Mouse (Mus musculus) gastrocnemius, adult 8-10 months (tissue): ENCODE measurements at regions not wholly inside any gene's neighbourhood (a gene's known extent, or its start where the extent isn't known, plus 50 kb on each side); places are given as distances from the start of the nearest gene placed in this dataset.

Source experiments
- DNase-seq, 2 experiments: peaks; one replicate each; pipeline ENCODE4 v3.0.0; 2022; ENCODE audit warnings: low spot score in 2 of 2

- no peak for DNase-seq
Observed at GRCm38 (mm10) chr10:9173509-9173908, 287.6 kb upstream of the Sash1 start.

GRCm38 (mm10) chr10:9168725-9169124 lies 282.9 kb upstream of the Sash1 start:
- DNase-seq, result no peak

GRCm38 (mm10) chr10:9166017-9166416 lies 280.1 kb upstream of the Sash1 start:
- no peak for DNase-seq

- no peak for DNase-seq
Observed at GRCm38 (mm10) chr10:9165598-9165997, 279.7 kb upstream of the Sash1 start.

- DNase-seq, result no peak
Observed at GRCm38 (mm10) chr10:9164333-9164732, 278.5 kb upstream of the Sash1 start.

GRCm38 (mm10) chr10:9161597-9161996 lies 275.7 kb upstream of the Sash1 start:
- no peak for DNase-seq

GRCm38 (mm10) chr10:9157299-9158215 lies 271.7 kb upstream of the Sash1 start:
- no peak for DNase-seq

- no peak for DNase-seq
Observed at GRCm38 (mm10) chr10:9136099-9136498, 250.2 kb upstream of the Sash1 start.

GRCm38 (mm10) chr10:9134293-9135021 lies 248.6 kb upstream of the Sash1 start:
- no peak for DNase-seq

GRCm38 (mm10) chr10:9130061-9130460 lies 244.2 kb upstream of the Sash1 start:
- DNase-seq, result no peak

- DNase-seq, result no peak
Observed at GRCm38 (mm10) chr10:9119249-9119648, 233.4 kb upstream of the Sash1 start.

GRCm38 (mm10) chr10:9117648-9118551 lies 232.0 kb upstream of the Sash1 start:
- DNase-seq, result no peak

- DNase-seq, result no peak
Observed at GRCm38 (mm10) chr10:9117134-9117533, 231.3 kb upstream of the Sash1 start.

GRCm38 (mm10) chr10:9113706-9114105 lies 227.8 kb upstream of the Sash1 start:
- no peak for DNase-seq

GRCm38 (mm10) chr10:9111051-9111450 lies 225.2 kb upstream of the Sash1 start:
- no peak for DNase-seq

- DNase-seq, result no peak
Observed at GRCm38 (mm10) chr10:9096207-9096606, 210.3 kb upstream of the Sash1 start.

GRCm38 (mm10) chr10:9095163-9095562 lies 209.3 kb upstream of the Sash1 start:
- no peak for DNase-seq

- DNase-seq, result no peak
Observed at GRCm38 (mm10) chr10:9092237-9092885, 206.5 kb upstream of the Sash1 start.

- DNase-seq, result no peak
Observed at GRCm38 (mm10) chr10:9090961-9091360, 205.1 kb upstream of the Sash1 start.

- DNase-seq, result no peak
Observed at GRCm38 (mm10) chr10:9087871-9088270, 202.0 kb upstream of the Sash1 start.

- DNase-seq, result no peak
Observed at GRCm38 (mm10) chr10:9087171-9087570, 201.3 kb upstream of the Sash1 start.
